Mouse (Mus musculus) embryonic facial prominence, embryonic 15.5 days (tissue): ENCODE measurements at regions not wholly inside any gene's neighbourhood (a gene's known extent, or its start where the extent isn't known, plus 50 kb on each side); places are given as distances from the start of the nearest gene placed in this dataset.
A peak's percentile ranks its signal among the peaks of the same experiment; 100 is the strongest.

Experiments
- ATAC-seq: fragments of 200-750 bp; cut with Nextera tagmentation; 2 replicates; pipeline ENCODE4 v1.8.0; 2017; ENCODE audit warnings: low read depth, moderate TSS enrichment; ENCODE audit not compliant: insufficient number of reproducible peaks, low FRiP score, low TSS enrichment
- H3K27ac ChIP-seq: fragments of 300-500 bp; sonication (generic); replicated peaks from 2 replicates; pipeline ENCODE4 v1.5.1; 2015; ENCODE audit warnings: mild to moderate bottlenecking, inconsistent platforms
- H3K27me3 ChIP-seq: fragments of 300-500 bp; sonication (generic); 2 replicates; pipeline ENCODE4 v1.6.1; 2015; ENCODE audit warnings: inconsistent platforms
- H3K36me3 ChIP-seq: fragments of 300-500 bp; sonication (generic); 2 replicates; pipeline ENCODE4 v1.6.1; 2015; ENCODE audit warnings: mild to moderate bottlenecking, inconsistent platforms
- H3K4me1 ChIP-seq: fragments of 300-500 bp; sonication (generic); 2 replicates; pipeline ENCODE4 v1.6.1; 2015; ENCODE audit warnings: inconsistent platforms
- H3K4me2 ChIP-seq: fragments of 300-500 bp; sonication (generic); replicated peaks from 2 replicates; pipeline ENCODE4 v1.6.1; 2015; ENCODE audit warnings: mild to moderate bottlenecking, inconsistent platforms
- H3K4me3 ChIP-seq: fragments of 300-500 bp; sonication (generic); replicated peaks from 2 replicates; pipeline ENCODE4 v1.5.1; 2015; ENCODE audit warnings: mild to moderate bottlenecking, inconsistent platforms
- H3K9ac ChIP-seq: fragments of 300-500 bp; sonication (generic); 2 replicates; pipeline ENCODE4 v1.6.1; 2015; ENCODE audit warnings: inconsistent platforms
- H3K9me3 ChIP-seq: fragments of 300-500 bp; sonication (generic); replicated peaks from 2 replicates; pipeline ENCODE4 v1.6.1; 2016; ENCODE audit warnings: inconsistent platforms
- WGBS: fragments of 180-500 bp; shearing (Covaris S2); methylation state at CpG from one replicate; pipeline ENCODE4 v1.1.7; 2015; 5-methylcytosine and 5-hydroxymethylcytosine counted together

GRCm38 (mm10) chr1:128826419-128826818 lies 234.3 kb upstream of the Cxcr4 start:
- 77% methylated on average over 11 of the region's 11 CpGs for WGBS
- H3K4me2 ChIP-seq, result no peak overlapping the region

GRCm38 (mm10) chr1:128824916-128825683 lies 233.0 kb upstream of the Cxcr4 start:
- Histone ChIP-seq H3K4me3 (no peak overlapping the region), H3K36me3 (no peaks in the 10 kb centered on the region), H3K27ac (no peak overlapping the region), H3K9me3 (no peaks in the 10 kb centered on the region), H3K27me3 (no peaks in the 10 kb centered on the region), H3K4me2 (no peak overlapping the region), H3K4me1 (peaks cover 12% of the 10 kb centered on the region; the same call in 1 of the 2 replicates), H3K9ac (no peak overlapping the region)
- 44% methylated on average over 11 of the region's 11 CpGs for WGBS
- ATAC-seq, result no peak

More at GRCm38 (mm10) chr1:128826419-128826818, 234.3 kb upstream of the Cxcr4 start:
- H3K9me3 ChIP-seq, result no peaks in the 10 kb centered on the region
- no peak overlapping the region for H3K27ac ChIP-seq
- no peak overlapping the region for H3K4me3 ChIP-seq
- H3K9ac ChIP-seq, result no peak overlapping the region
- no peaks in the 10 kb centered on the region for H3K27me3 ChIP-seq
- H3K36me3 ChIP-seq, result no peaks in the 10 kb centered on the region
- ATAC-seq, result no peak
- H3K4me1 ChIP-seq, result peaks cover 12% of the 10 kb centered on the region; the same call in 1 of the 2 replicates

GRCm38 (mm10) chr1:128824235-128824634 lies 232.1 kb upstream of the Cxcr4 start:
- peaks cover 12% of the 10 kb centered on the region; the same call in 1 of the 2 replicates for H3K4me1 ChIP-seq
- no peaks in the 10 kb centered on the region for H3K9me3 ChIP-seq
- H3K9ac ChIP-seq, result no peak overlapping the region
- no peaks in the 10 kb centered on the region for H3K27me3 ChIP-seq
- ATAC-seq, result no peak
- no peak overlapping the region for H3K4me3 ChIP-seq
- 5% methylated on average over 8 of the region's 8 CpGs for WGBS
- no peak overlapping the region for H3K27ac ChIP-seq
- H3K4me2 ChIP-seq, result 0 out of 2 replicates have a peak overlapping the region, but pooled peaks have one; percentile 10
- H3K36me3 ChIP-seq, result no peaks in the 10 kb centered on the region

GRCm38 (mm10) chr1:128821991-128822390 lies 229.9 kb upstream of the Cxcr4 start:
- WGBS, result 54% methylated on average over 6 of the region's 6 CpGs
- Histone ChIP-seq H3K9me3 (no peaks in the 10 kb centered on the region), H3K27me3 (no peaks in the 10 kb centered on the region), H3K4me3 (no peak overlapping the region), H3K36me3 (no peaks in the 10 kb centered on the region), H3K27ac (no peak overlapping the region), H3K9ac (no peak overlapping the region), H3K4me2 (no peak overlapping the region), H3K4me1 (peaks cover 12% of the 10 kb centered on the region; the same call in 1 of the 2 replicates)
- no peak for ATAC-seq

DNA sequence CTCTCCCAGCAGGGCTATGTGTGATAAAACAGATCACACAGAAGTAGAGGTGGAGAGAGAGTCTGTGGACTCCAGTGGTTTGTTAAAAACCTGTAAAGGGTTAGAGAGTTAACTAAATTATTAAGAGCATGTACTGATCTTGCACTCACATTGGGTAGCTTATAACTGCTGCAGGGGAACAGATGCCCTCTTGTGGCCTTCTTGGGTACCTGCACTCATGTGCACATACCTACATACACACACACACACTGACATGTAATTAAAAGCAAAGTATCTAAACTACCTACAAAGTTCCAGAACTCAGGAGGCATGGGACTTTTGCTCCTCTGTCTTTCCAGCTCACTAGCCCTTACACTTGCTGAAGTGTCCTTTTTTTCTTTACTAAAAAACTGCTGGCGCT lies 228.4 kb upstream of the Cxcr4 start:
- WGBS, result 93% methylated on average over 1 of the region's 1 CpGs
- no peak for ATAC-seq
- H3K36me3 ChIP-seq, result no peaks in the 10 kb centered on the region

DNA sequence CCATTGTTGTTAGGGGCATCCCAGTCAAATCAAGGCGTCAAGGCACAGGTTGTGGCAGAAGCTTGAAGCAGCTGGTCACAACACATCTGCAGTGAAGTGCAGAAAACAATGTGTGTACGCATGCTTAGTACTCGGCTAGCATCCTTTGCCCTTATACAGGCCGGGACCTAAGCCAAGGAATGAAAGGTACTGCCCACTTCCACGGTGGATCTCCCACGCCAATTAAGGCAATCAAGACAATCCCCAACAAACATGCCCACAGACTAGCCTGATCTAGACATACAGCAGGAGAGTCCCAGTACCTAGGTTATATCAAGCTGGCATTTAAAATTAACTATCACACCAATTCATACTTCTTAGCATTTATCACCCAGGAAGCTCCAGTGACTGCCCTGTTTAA lies 227.5 kb upstream of the Cxcr4 start:
- H3K27ac ChIP-seq, result no peak overlapping the region
- ATAC-seq, result no peak
- H3K36me3 ChIP-seq, result no peaks in the 10 kb centered on the region
- H3K4me3 ChIP-seq, result no peak overlapping the region
- no peaks in the 10 kb centered on the region for H3K27me3 ChIP-seq
- no peaks in the 10 kb centered on the region for H3K9me3 ChIP-seq
- no peak overlapping the region for H3K4me2 ChIP-seq
- peaks cover 12% of the 10 kb centered on the region; the same call in 1 of the 2 replicates for H3K4me1 ChIP-seq
- WGBS, result 85% methylated on average over 6 of the region's 6 CpGs
- H3K9ac ChIP-seq, result no peak overlapping the region

More for the DNA sequence above, 228.4 kb upstream of the Cxcr4 start:
- Histone ChIP-seq H3K27ac (no peak overlapping the region), H3K9ac (no peak overlapping the region), H3K27me3 (no peaks in the 10 kb centered on the region), H3K4me3 (no peak overlapping the region), H3K4me2 (no peak overlapping the region), H3K9me3 (no peaks in the 10 kb centered on the region), H3K4me1 (peaks cover 12% of the 10 kb centered on the region; the same call in 1 of the 2 replicates)

DNA sequence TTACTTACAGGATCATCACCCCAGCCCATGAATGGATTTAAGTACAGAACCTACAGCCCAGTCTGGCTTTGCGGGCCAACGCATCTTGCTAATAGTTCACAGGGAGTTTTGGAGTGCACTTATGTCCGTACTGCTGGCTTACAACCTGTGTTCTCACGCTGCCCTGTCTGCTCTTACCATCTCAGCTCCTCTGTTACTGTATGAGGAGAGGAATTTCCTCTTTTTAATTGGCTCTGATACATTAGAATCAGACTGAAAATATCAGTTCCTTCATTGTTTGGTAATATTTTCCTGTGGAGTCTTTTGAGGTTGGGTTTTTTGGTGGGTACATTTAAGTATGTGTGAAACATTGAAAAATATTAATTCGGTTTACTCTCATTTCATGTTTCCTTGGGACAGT lies 221.3 kb upstream of the Cxcr4 start:
- ATAC-seq, result no peak
- H3K27ac ChIP-seq, result no peak overlapping the region
- H3K9me3 ChIP-seq, result no peaks in the 10 kb centered on the region
- no peak overlapping the region for H3K4me3 ChIP-seq
- H3K4me1 ChIP-seq, result 0 out of 2 replicates have a peak, but pooled peaks cover 3% of the 10 kb centered on the region
- 78% methylated on average over 5 of the region's 5 CpGs for WGBS
- no peaks in the 10 kb centered on the region for H3K36me3 ChIP-seq
- no peak overlapping the region for H3K4me2 ChIP-seq
- no peaks in the 10 kb centered on the region for H3K27me3 ChIP-seq
- H3K9ac ChIP-seq, result no peak overlapping the region

GRCm38 (mm10) chr1:128810860-128811259 lies 218.8 kb upstream of the Cxcr4 start:
- no peaks in the 10 kb centered on the region for H3K27me3 ChIP-seq
- ATAC-seq, result no peak
- WGBS, result 50% methylated on average over 3 of the region's 3 CpGs
- no peak overlapping the region for H3K27ac ChIP-seq
- no peak overlapping the region for H3K4me2 ChIP-seq
- H3K9ac ChIP-seq, result no peak overlapping the region
- H3K4me1 ChIP-seq, result 0 out of 2 replicates have a peak, but pooled peaks cover 3% of the 10 kb centered on the region
- no peaks in the 10 kb centered on the region for H3K36me3 ChIP-seq
- H3K4me3 ChIP-seq, result no peak overlapping the region
- H3K9me3 ChIP-seq, result no peaks in the 10 kb centered on the region

GRCm38 (mm10) chr1:128810094-128810493 lies 218.0 kb upstream of the Cxcr4 start:
- Histone ChIP-seq H3K9ac (no peak overlapping the region), H3K4me2 (no peak overlapping the region), H3K27ac (no peak overlapping the region), H3K4me3 (no peak overlapping the region), H3K9me3 (no peaks in the 10 kb centered on the region), H3K4me1 (0 out of 2 replicates have a peak, but pooled peaks cover 3% of the 10 kb centered on the region), H3K27me3 (no peaks in the 10 kb centered on the region), H3K36me3 (no peaks in the 10 kb centered on the region)
- 69% methylated on average over 2 of the region's 2 CpGs for WGBS
- ATAC-seq, result no peak

GRCm38 (mm10) chr1:128809601-128810000 lies 217.5 kb upstream of the Cxcr4 start:
- Histone ChIP-seq H3K36me3 (no peaks in the 10 kb centered on the region), H3K4me2 (no peak overlapping the region), H3K4me3 (no peak overlapping the region), H3K4me1 (0 out of 2 replicates have a peak, but pooled peaks cover 3% of the 10 kb centered on the region), H3K9me3 (no peaks in the 10 kb centered on the region), H3K9ac (no peak overlapping the region), H3K27ac (no peak overlapping the region), H3K27me3 (no peaks in the 10 kb centered on the region)
- no peak for ATAC-seq
- WGBS, result 91% methylated on average over 8 of the region's 8 CpGs

GRCm38 (mm10) chr1:128808599-128808998 lies 216.5 kb upstream of the Cxcr4 start:
- no peaks in the 10 kb centered on the region for H3K27me3 ChIP-seq
- H3K9ac ChIP-seq, result no peak overlapping the region
- no peak overlapping the region for H3K4me3 ChIP-seq
- H3K9me3 ChIP-seq, result no peaks in the 10 kb centered on the region
- no peak overlapping the region for H3K27ac ChIP-seq
- ATAC-seq, result no peak
- no peak overlapping the region for H3K4me2 ChIP-seq
- peaks cover 8% of the 10 kb centered on the region for H3K4me1 ChIP-seq
- 77% methylated on average over 5 of the region's 5 CpGs for WGBS
- H3K36me3 ChIP-seq, result no peaks in the 10 kb centered on the region
